Mouse (Mus musculus): ENCODE data around the gene Lonp2. TPM values are rescaled to one million over a fixed set of nuclear protein-coding genes. Genes with fewer than 3 reads are reported as not detected.
A peak's percentile ranks its signal among the peaks of the same experiment; 100 is the strongest.

The Lonp2 gene
- polyA plus RNA-seq, 1 experiment from 2014 or later: 83.4 TPM

- Histone ChIP-seq H3K4me3 (replicated peaks; ENCODE audit: low read length) (no peak overlapping the region), H3K4me2 (replicated peaks) (no peak overlapping the region), H3K9me3 (ENCODE audit: control insufficient read depth, low read length) (no peaks in the 10 kb centered on the region), H3K27me3 (ENCODE audit: control insufficient read depth, insufficient read depth, low read length) (no peaks in the 10 kb centered on the region), H3K36me3 (replicated peaks; ENCODE audit: control insufficient read depth, insufficient read depth) (peaks cover 35% of the 10 kb centered on the region), H3K9ac (no peak overlapping the region), H3K27ac (peak overlapping the region; percentile 63), H3K4me1 (replicated peaks; ENCODE audit: control insufficient read depth, insufficient read depth, low read length) (peaks cover 14% of the 10 kb centered on the region; the same call in 1 of the 2 replicates)
- 40% methylated on average over 14 of the region's 14 CpGs for WGBS
- ATAC-seq (ENCODE audit: low FRiP score): peak; percentile 68; the same call in 1 of the 2 replicates
- DNase-seq (ENCODE audit: low spot score): peak; percentile 78
Observed at GRCm38 (mm10) chr8:86713407-86714188, 89.8 kb downstream of the Lonp2 start.

- WGBS: 92% methylated on average over 2 of the region's 2 CpGs
- ATAC-seq (ENCODE audit: low FRiP score): no peak
- no peak for DNase-seq (ENCODE audit: low spot score)
- Histone ChIP-seq H3K27ac (no peak overlapping the region), H3K4me3 (replicated peaks; ENCODE audit: low read length) (no peak overlapping the region), H3K27me3 (ENCODE audit: control insufficient read depth, insufficient read depth, low read length) (no peaks in the 10 kb centered on the region), H3K36me3 (replicated peaks; ENCODE audit: control insufficient read depth, insufficient read depth) (peaks cover 51% of the 10 kb centered on the region), H3K4me1 (replicated peaks; ENCODE audit: control insufficient read depth, insufficient read depth, low read length) (peaks cover 8% of the 10 kb centered on the region; the same call in 1 of the 2 replicates), H3K4me2 (replicated peaks) (no peak overlapping the region), H3K9ac (no peak overlapping the region), H3K9me3 (ENCODE audit: control insufficient read depth, low read length) (no peaks in the 10 kb centered on the region)
Observed at GRCm38 (mm10) chr8:86718332-86718994, 94.6 kb downstream of the Lonp2 start.

- Histone ChIP-seq H3K27ac (no peak overlapping the region), H3K4me2 (replicated peaks) (no peak overlapping the region), H3K27me3 (ENCODE audit: control insufficient read depth, insufficient read depth, low read length) (no peaks in the 10 kb centered on the region), H3K9ac (no peak overlapping the region), H3K36me3 (replicated peaks; ENCODE audit: control insufficient read depth, insufficient read depth) (peaks cover 54% of the 10 kb centered on the region), H3K4me1 (replicated peaks; ENCODE audit: control insufficient read depth, insufficient read depth, low read length) (peaks cover 3% of the 10 kb centered on the region; the same call in 1 of the 2 replicates), H3K4me3 (replicated peaks; ENCODE audit: low read length) (no peak overlapping the region), H3K9me3 (ENCODE audit: control insufficient read depth, low read length) (no peaks in the 10 kb centered on the region)
- ATAC-seq (ENCODE audit: low FRiP score) (no peak), DNase-seq (ENCODE audit: low spot score) (no peak)
- 96% methylated on average over 1 of the region's 1 CpGs for WGBS
Observed at GRCm38 (mm10) chr8:86719368-86719767, 95.5 kb downstream of the Lonp2 start.

GRCm38 (mm10) chr8:86720756-86721459 is 97.1 kb downstream of the Lonp2 start:
- no peak overlapping the region for H3K4me2 ChIP-seq (replicated peaks)
- ATAC-seq (ENCODE audit: low FRiP score) (no peak), DNase-seq (ENCODE audit: low spot score) (no peak)
- H3K4me1 ChIP-seq (replicated peaks; ENCODE audit: control insufficient read depth, insufficient read depth, low read length): no peaks in the 10 kb centered on the region
- no peaks in the 10 kb centered on the region for H3K9me3 ChIP-seq (ENCODE audit: control insufficient read depth, low read length)
- H3K27ac ChIP-seq: no peak overlapping the region
- H3K27me3 ChIP-seq (ENCODE audit: control insufficient read depth, insufficient read depth, low read length): no peaks in the 10 kb centered on the region
- peaks cover 57% of the 10 kb centered on the region for H3K36me3 ChIP-seq (replicated peaks; ENCODE audit: control insufficient read depth, insufficient read depth)
- 97% methylated on average over 6 of the region's 6 CpGs for WGBS
- no peak overlapping the region for H3K9ac ChIP-seq
- no peak overlapping the region for H3K4me3 ChIP-seq (replicated peaks; ENCODE audit: low read length)

- Histone ChIP-seq H3K9ac (no peak overlapping the region), H3K27ac (no peak overlapping the region), H3K27me3 (ENCODE audit: control insufficient read depth, insufficient read depth, low read length) (no peaks in the 10 kb centered on the region), H3K4me3 (replicated peaks; ENCODE audit: low read length) (no peak overlapping the region), H3K9me3 (ENCODE audit: control insufficient read depth, low read length) (no peaks in the 10 kb centered on the region), H3K36me3 (replicated peaks; ENCODE audit: control insufficient read depth, insufficient read depth) (peaks cover 51% of the 10 kb centered on the region), H3K4me2 (replicated peaks) (no peak overlapping the region), H3K4me1 (replicated peaks; ENCODE audit: control insufficient read depth, insufficient read depth, low read length) (no peaks in the 10 kb centered on the region; the same call in 1 of the 2 replicates)
- 87% methylated on average over 2 of the region's 2 CpGs for WGBS
- ATAC-seq (ENCODE audit: low FRiP score) (no peak), DNase-seq (ENCODE audit: low spot score) (no peak)
Observed at GRCm38 (mm10) chr8:86721490-86721889, 97.6 kb downstream of the Lonp2 start.

GRCm38 (mm10) chr8:86726959-86727358 is 103.1 kb downstream of the Lonp2 start:
- no peaks in the 10 kb centered on the region for H3K9me3 ChIP-seq (ENCODE audit: control insufficient read depth, low read length)
- H3K27me3 ChIP-seq (ENCODE audit: control insufficient read depth, insufficient read depth, low read length): no peaks in the 10 kb centered on the region
- WGBS: 71% methylated on average over 6 of the region's 6 CpGs
- H3K4me2 ChIP-seq (replicated peaks): no peak overlapping the region
- peaks cover 23% of the 10 kb centered on the region for H3K36me3 ChIP-seq (replicated peaks; ENCODE audit: control insufficient read depth, insufficient read depth)
- H3K4me3 ChIP-seq (replicated peaks; ENCODE audit: low read length): no peak overlapping the region
- DNase-seq (ENCODE audit: low spot score) (no peak), ATAC-seq (ENCODE audit: low FRiP score) (no peak)
- H3K4me1 ChIP-seq (replicated peaks; ENCODE audit: control insufficient read depth, insufficient read depth, low read length): peaks cover 11% of the 10 kb centered on the region
- H3K27ac ChIP-seq: no peak overlapping the region
- no peak overlapping the region for H3K9ac ChIP-seq

- WGBS: 74% methylated on average over 19 of the region's 19 CpGs
- H3K36me3 ChIP-seq (replicated peaks; ENCODE audit: control insufficient read depth, insufficient read depth): peaks cover 17% of the 10 kb centered on the region; the same call in 1 of the 2 replicates
- H3K27me3 ChIP-seq (ENCODE audit: control insufficient read depth, insufficient read depth, low read length): no peaks in the 10 kb centered on the region
- ATAC-seq (ENCODE audit: low FRiP score) (no peak), DNase-seq (ENCODE audit: low spot score) (no peak)
- no peaks in the 10 kb centered on the region for H3K9me3 ChIP-seq (ENCODE audit: control insufficient read depth, low read length)
- H3K4me3 ChIP-seq (replicated peaks; ENCODE audit: low read length): no peak overlapping the region
- no peak overlapping the region for H3K27ac ChIP-seq
- H3K4me2 ChIP-seq (replicated peaks): no peak overlapping the region
- H3K9ac ChIP-seq: no peak overlapping the region
- peaks cover 11% of the 10 kb centered on the region for H3K4me1 ChIP-seq (replicated peaks; ENCODE audit: control insufficient read depth, insufficient read depth, low read length)
Observed at GRCm38 (mm10) chr8:86728224-86728950, 104.5 kb downstream of the Lonp2 start.

- Histone ChIP-seq H3K4me3 (replicated peaks; ENCODE audit: low read length) (no peak overlapping the region), H3K27ac (no peak overlapping the region), H3K9ac (no peak overlapping the region), H3K4me2 (replicated peaks) (no peak overlapping the region), H3K9me3 (ENCODE audit: control insufficient read depth, low read length) (no peaks in the 10 kb centered on the region), H3K27me3 (ENCODE audit: control insufficient read depth, insufficient read depth, low read length) (no peaks in the 10 kb centered on the region), H3K36me3 (replicated peaks; ENCODE audit: control insufficient read depth, insufficient read depth) (peaks cover 12% of the 10 kb centered on the region; the same call in 1 of the 2 replicates), H3K4me1 (replicated peaks; ENCODE audit: control insufficient read depth, insufficient read depth, low read length) (peaks cover 22% of the 10 kb centered on the region)
- WGBS: 65% methylated on average over 3 of the region's 3 CpGs
- ATAC-seq (ENCODE audit: low FRiP score): no peak
- DNase-seq (ENCODE audit: low spot score): no peak
Observed at GRCm38 (mm10) chr8:86730303-86730702, 106.5 kb downstream of the Lonp2 start.
